Mouse (Mus musculus): ENCODE data around the gene AI464131.

- TF ChIP-seq CTCF (IDR thresholded peaks at IDR 0.05; ENCODE audit: low read depth) (no peak), EP300 (optimal IDR thresholded peaks at IDR 0.05) (no peak)
Observed at GRCm38 (mm10) chr4:41492951-41493350, 9.9 kb downstream of the AI464131 start.

Measured in stomach, postnatal 0 days (tissue).